Mouse (Mus musculus) midbrain, embryonic 15.5 days (tissue): ENCODE measurements at regions not wholly inside any gene's neighbourhood (a gene's known extent, or its start where the extent isn't known, plus 50 kb on each side); places are given as distances from the start of the nearest gene placed in this dataset.

Experiments
- ATAC-seq: fragments of 200-750 bp; cut with Nextera tagmentation; replicated peaks from 2 replicates; pipeline ENCODE4 v1.8.0; 2017; ENCODE audit warnings: moderate TSS enrichment
- H3K27ac ChIP-seq: fragments of 300-500 bp; sonication (generic); 2 replicates; pipeline ENCODE4 v1.5.1; 2015; ENCODE audit warnings: mild to moderate bottlenecking, inconsistent platforms
- H3K27me3 ChIP-seq: fragments of 300-500 bp; sonication (generic); replicated peaks from 2 replicates; pipeline ENCODE4 v1.6.1; 2015; ENCODE audit warnings: inconsistent platforms
- H3K36me3 ChIP-seq: fragments of 300-500 bp; sonication (generic); replicated peaks from 2 replicates; pipeline ENCODE4 v1.6.1; 2015; ENCODE audit warnings: inconsistent platforms
- H3K4me1 ChIP-seq: fragments of 300-500 bp; sonication (generic); 2 replicates; pipeline ENCODE4 v1.6.1; 2015; ENCODE audit warnings: inconsistent platforms
- H3K4me2 ChIP-seq: fragments of 300-500 bp; sonication (generic); 2 replicates; pipeline ENCODE4 v1.6.1; 2015; ENCODE audit warnings: inconsistent platforms, mild to moderate bottlenecking, moderate library complexity
- H3K4me3 ChIP-seq: fragments of 300-500 bp; sonication (generic); 2 replicates; pipeline ENCODE4 v1.5.1; 2015; ENCODE audit warnings: mild to moderate bottlenecking, inconsistent platforms
- H3K9ac ChIP-seq: fragments of 300-500 bp; sonication (generic); 2 replicates; pipeline ENCODE4 v1.6.1; 2015; ENCODE audit warnings: mild to moderate bottlenecking, inconsistent platforms
- H3K9me3 ChIP-seq: fragments of 300-500 bp; sonication (generic); 2 replicates; pipeline ENCODE4 v1.6.1; 2016; ENCODE audit warnings: inconsistent platforms
- WGBS: fragments of 180-500 bp; shearing (Covaris S2); methylation state at CpG from one replicate; pipeline ENCODE4 v1.1.7; 2015; ENCODE audit warnings: mixed read lengths; 5-methylcytosine and 5-hydroxymethylcytosine counted together

GRCm38 (mm10) chr2:45588248-45588647, 471.1 kb upstream of the Zeb2 start:
- Histone ChIP-seq H3K27me3 (no peaks in the 10 kb centered on the region), H3K4me2 (no peak overlapping the region), H3K27ac (no peak overlapping the region), H3K4me1 (no peaks in the 10 kb centered on the region), H3K36me3 (no peaks in the 10 kb centered on the region), H3K9me3 (no peaks in the 10 kb centered on the region), H3K9ac (no peak overlapping the region), H3K4me3 (no peak overlapping the region)
- 86% methylated on average over 2 of the region's 2 CpGs for WGBS
- ATAC-seq = no peak

DNA sequence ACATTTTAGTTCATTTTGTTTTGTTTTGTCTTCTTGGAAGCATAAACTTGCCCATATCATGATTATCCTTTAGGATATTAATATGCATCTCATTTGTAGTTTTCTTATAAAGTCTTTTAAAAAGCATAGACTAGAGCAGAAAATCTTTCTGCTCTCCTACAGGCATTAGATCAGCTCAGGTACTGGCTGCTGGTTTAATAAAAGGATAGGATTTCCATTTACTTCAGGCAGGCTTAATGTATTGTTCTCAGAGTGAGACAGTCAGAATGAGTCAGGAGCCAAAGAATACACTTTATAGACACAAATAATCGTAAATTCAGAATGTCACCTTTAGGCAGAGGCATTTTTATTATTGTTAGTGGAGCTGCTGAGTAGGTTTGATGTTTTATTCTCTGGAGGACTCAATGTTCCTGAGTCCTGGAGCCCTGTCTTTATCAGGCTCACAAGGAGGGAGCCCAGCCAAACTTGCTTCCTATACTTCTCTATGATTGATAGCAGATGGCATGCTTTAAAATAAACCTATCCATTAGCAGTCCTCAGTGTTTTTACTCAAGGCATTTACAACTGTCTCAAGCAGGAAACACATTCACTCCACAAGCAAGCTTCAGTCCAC, 469.5 kb upstream of the Zeb2 start:
- no peak for ATAC-seq
- Histone ChIP-seq H3K4me2 (no peak overlapping the region), H3K9ac (no peak overlapping the region), H3K4me3 (no peak overlapping the region), H3K27me3 (no peaks in the 10 kb centered on the region), H3K4me1 (no peaks in the 10 kb centered on the region), H3K9me3 (no peaks in the 10 kb centered on the region), H3K36me3 (no peaks in the 10 kb centered on the region), H3K27ac (no peak overlapping the region)
- 55% methylated on average over 1 of the region's 1 CpGs for WGBS

DNA sequence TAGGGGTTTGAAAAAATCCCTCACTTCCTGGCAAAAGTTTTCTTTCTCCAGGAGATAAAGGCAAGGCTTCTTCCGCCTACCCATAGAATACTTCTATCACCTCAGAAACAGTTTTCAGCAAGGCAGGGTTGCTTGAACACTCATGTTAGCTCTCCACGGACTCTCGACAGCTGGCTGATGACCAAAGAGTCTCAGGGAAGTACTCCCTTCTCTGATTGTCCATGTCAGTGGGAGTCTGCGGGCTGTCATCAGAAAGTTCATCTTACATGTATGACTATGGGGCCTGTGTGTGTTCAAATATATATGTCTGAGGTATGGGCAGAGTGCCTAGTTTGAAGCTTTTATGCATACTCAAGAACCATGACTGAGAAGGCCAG, 464.3 kb upstream of the Zeb2 start:
- no peaks in the 10 kb centered on the region for H3K27me3 ChIP-seq
- no peak overlapping the region for H3K4me3 ChIP-seq
- no peaks in the 10 kb centered on the region for H3K36me3 ChIP-seq
- H3K27ac ChIP-seq = no peak overlapping the region
- H3K9me3 ChIP-seq = no peaks in the 10 kb centered on the region
- H3K9ac ChIP-seq = no peak overlapping the region
- H3K4me1 ChIP-seq = no peaks in the 10 kb centered on the region
- no peak for ATAC-seq
- H3K4me2 ChIP-seq = no peak overlapping the region
- whole genome bisulfite sequencing = 88% methylated on average over 4 of the region's 4 CpGs

DNA sequence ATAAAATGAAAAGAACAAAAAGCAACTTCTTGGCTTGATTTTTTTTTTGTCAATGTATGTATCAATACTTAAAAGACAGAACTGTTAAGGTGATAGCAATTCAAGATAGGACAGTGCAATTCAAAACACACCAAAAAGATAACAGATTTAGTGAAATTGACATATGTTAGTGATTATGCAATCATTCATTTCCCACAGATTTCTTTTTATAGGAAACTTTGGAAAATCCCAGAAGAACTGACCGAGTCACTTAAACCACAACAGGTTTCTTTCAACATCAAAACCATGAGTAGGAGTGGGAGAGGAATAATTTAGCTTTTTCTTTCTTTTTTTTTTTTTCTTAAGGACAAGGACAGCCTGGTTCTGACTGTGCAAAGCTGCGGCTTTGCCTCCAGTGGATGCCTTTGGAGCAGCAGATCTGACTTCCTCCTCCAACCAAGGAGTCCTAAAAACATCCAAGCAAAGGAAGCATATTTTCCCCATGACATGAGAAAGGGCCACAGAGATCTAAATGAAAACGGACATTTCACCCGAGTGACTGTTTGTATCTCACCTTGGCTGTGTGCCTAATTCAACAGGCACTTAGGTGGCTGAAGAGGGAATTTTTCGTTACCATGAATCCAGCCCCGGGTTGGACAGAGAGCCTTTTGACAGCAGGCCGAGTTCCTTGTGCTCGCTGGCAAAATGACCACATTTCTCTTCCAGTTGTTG, 463.8 kb upstream of the Zeb2 start:
- WGBS = 70% methylated on average over 8 of the region's 8 CpGs
- no peak overlapping the region for H3K9ac ChIP-seq
- H3K9me3 ChIP-seq = no peaks in the 10 kb centered on the region
- H3K27ac ChIP-seq = no peak overlapping the region
- H3K4me1 ChIP-seq = no peaks in the 10 kb centered on the region
- H3K4me3 ChIP-seq = no peak overlapping the region
- no peaks in the 10 kb centered on the region for H3K36me3 ChIP-seq
- H3K4me2 ChIP-seq = no peak overlapping the region
- no peak for ATAC-seq
- H3K27me3 ChIP-seq = no peaks in the 10 kb centered on the region

DNA sequence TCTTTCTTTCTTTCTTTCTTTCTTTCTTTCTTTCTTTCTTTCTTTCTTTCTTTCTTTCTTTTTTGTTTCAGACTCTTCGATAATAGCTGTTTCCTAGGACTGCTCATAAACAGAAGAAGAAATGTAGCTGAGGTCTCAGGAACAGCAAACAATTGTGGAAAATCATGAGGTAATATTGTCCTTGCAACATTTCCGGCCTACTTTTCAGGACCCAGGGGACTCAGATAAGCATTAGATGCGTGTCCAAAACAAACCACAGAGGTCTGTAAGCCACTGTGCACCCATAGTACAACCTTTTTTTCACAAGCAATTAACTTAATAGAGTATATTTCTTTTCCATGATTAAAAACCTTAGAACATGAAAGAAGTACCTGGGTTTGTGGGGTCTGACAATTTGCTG, 455.7 kb upstream of the Zeb2 start:
- 88% methylated on average over 3 of the region's 3 CpGs for WGBS
- Histone ChIP-seq H3K4me1 (no peaks in the 10 kb centered on the region), H3K9ac (no peak overlapping the region), H3K27me3 (no peaks in the 10 kb centered on the region), H3K4me2 (no peak overlapping the region), H3K4me3 (no peak overlapping the region), H3K9me3 (no peaks in the 10 kb centered on the region), H3K36me3 (no peaks in the 10 kb centered on the region), H3K27ac (no peak overlapping the region)
- ATAC-seq = no peak

DNA sequence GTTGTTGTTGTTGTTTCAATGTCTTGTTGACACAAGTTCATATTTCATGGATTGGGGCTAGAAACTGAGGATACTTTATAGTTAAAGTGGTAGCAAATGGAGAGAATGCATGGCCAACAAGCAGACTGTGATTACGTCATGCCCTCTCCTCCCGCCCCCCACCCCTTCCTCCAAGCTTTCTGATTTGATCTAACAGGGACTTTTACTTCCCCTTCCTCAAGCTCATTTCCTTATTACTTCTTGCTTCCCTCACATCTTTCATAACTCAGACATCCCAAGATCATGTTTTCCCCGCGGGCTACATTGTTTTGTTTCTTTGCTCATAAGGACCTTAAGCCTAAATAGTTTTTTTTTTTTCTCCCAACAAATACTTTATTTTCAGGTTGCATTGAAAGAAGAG, 437.5 kb upstream of the Zeb2 start:
- Histone ChIP-seq H3K27me3 (no peaks in the 10 kb centered on the region), H3K9me3 (no peaks in the 10 kb centered on the region), H3K4me3 (no peak overlapping the region), H3K4me1 (no peaks in the 10 kb centered on the region), H3K9ac (no peak overlapping the region), H3K27ac (no peak overlapping the region), H3K4me2 (no peak overlapping the region), H3K36me3 (no peaks in the 10 kb centered on the region)
- 90% methylated on average over 4 of the region's 4 CpGs for WGBS
- ATAC-seq = no peak

GRCm38 (mm10) chr2:45541394-45541793, 424.2 kb upstream of the Zeb2 start:
- no peak overlapping the region for H3K4me2 ChIP-seq
- 94% methylated on average over 3 of the region's 3 CpGs for WGBS

DNA sequence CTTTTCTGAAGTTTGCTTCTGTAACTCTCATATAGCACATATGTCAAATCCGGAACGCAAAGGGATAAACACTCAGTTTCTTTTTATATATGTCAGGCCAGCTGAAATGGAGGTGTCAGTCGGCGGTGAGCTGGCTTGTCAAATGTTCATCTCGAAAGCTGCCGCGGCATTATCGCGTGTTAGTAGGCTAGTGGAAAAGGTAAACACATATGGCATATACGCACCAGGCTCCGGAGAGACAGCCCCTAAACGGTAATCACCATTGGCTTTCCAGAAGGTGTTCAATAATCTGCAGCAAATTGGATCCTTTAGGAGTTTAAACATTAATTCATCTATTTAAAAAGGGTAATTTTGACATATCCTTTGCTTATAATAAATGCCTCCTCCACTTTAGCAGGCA, 421.8 kb upstream of the Zeb2 start:
- Histone ChIP-seq H3K27me3 (no peaks in the 10 kb centered on the region), H3K36me3 (no peaks in the 10 kb centered on the region), H3K4me1 (no peaks in the 10 kb centered on the region), H3K4me3 (no peak overlapping the region), H3K9ac (no peak overlapping the region), H3K9me3 (no peaks in the 10 kb centered on the region), H3K27ac (no peak overlapping the region), H3K4me2 (no peak overlapping the region)
- 90% methylated on average over 12 of the region's 12 CpGs for WGBS
- no peak for ATAC-seq

More at GRCm38 (mm10) chr2:45541394-45541793, 424.2 kb upstream of the Zeb2 start:
- Histone ChIP-seq H3K27ac (no peak overlapping the region), H3K4me1 (no peaks in the 10 kb centered on the region), H3K36me3 (no peaks in the 10 kb centered on the region), H3K27me3 (no peaks in the 10 kb centered on the region), H3K9me3 (no peaks in the 10 kb centered on the region), H3K9ac (no peak overlapping the region), H3K4me3 (no peak overlapping the region)
- no peak for ATAC-seq

GRCm38 (mm10) chr2:45537722-45538121, 420.5 kb upstream of the Zeb2 start:
- no peaks in the 10 kb centered on the region for H3K9me3 ChIP-seq
- 92% methylated on average over 7 of the region's 7 CpGs for WGBS
- H3K27ac ChIP-seq = no peak overlapping the region
- no peak for ATAC-seq
- H3K9ac ChIP-seq = no peak overlapping the region
- no peaks in the 10 kb centered on the region for H3K36me3 ChIP-seq
- no peaks in the 10 kb centered on the region for H3K27me3 ChIP-seq
- H3K4me2 ChIP-seq = no peak overlapping the region
- no peaks in the 10 kb centered on the region for H3K4me1 ChIP-seq
- H3K4me3 ChIP-seq = no peak overlapping the region

DNA sequence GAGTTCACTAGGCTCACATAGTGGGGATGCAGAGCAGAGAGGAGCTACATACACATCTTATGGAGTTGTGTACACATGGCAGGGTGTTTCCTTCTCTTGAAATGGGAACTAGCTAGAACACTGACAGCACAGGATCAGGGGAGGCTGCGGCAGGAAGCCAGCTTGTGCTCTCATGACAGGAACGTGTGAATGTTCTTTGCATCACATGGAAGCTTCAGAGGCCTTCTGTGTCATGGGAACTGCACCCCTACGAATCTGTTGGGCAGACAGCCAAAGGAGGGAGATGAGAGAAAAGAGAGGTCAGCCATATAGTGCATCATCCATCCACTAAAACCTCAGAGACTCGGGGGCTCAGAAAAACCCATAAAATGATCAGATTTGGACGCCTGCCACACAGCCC, 417.6 kb upstream of the Zeb2 start:
- H3K36me3 ChIP-seq = no peaks in the 10 kb centered on the region
- H3K27ac ChIP-seq = no peak overlapping the region
- no peak for ATAC-seq
- H3K4me2 ChIP-seq = no peak overlapping the region
- H3K27me3 ChIP-seq = no peaks in the 10 kb centered on the region
- H3K4me3 ChIP-seq = no peak overlapping the region
- H3K4me1 ChIP-seq = no peaks in the 10 kb centered on the region
- WGBS = 75% methylated on average over 5 of the region's 5 CpGs
- H3K9me3 ChIP-seq = no peaks in the 10 kb centered on the region
- H3K9ac ChIP-seq = no peak overlapping the region

- Histone ChIP-seq H3K9me3 (no peaks in the 10 kb centered on the region), H3K9ac (no peak overlapping the region), H3K36me3 (no peaks in the 10 kb centered on the region), H3K4me2 (no peak overlapping the region), H3K4me3 (no peak overlapping the region), H3K27ac (no peak overlapping the region), H3K27me3 (no peaks in the 10 kb centered on the region), H3K4me1 (no peaks in the 10 kb centered on the region)
- ATAC-seq = no peak
- WGBS = 86% methylated on average over 5 of the region's 5 CpGs
Observed at GRCm38 (mm10) chr2:45522310-45522709, 405.1 kb upstream of the Zeb2 start.

DNA sequence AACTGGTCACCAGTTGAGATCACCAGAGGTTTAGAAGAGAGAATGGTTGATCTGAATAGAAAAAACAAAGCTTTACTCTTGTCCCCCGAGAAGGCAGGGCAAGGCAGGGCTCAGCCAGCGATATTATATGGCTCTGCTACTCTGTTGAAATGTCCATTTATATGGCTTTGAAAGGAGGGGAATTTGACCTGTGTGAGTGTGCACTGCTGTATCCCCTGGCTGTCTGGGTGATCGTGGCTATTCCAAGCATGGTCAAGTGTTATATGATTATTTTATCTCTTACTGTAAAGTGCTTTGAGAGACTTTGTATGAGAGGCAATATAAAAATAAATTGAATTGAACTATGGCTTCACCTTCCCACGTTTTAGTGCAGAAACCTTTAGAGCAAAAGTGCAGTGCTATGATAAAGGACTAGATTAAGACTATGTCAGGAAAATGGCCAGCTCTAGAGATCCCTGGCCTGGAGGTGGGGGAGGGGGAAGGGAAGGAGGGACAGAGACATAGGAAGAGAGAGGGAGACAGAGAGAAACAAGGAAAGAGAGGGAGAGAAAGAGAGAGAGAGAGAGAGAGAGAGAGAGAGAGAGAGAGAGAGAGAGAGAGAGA, 402.5 kb upstream of the Zeb2 start:
- no peaks in the 10 kb centered on the region for H3K9me3 ChIP-seq
- no peaks in the 10 kb centered on the region for H3K36me3 ChIP-seq
- no peaks in the 10 kb centered on the region for H3K4me1 ChIP-seq
- WGBS = 42% methylated on average over 4 of the region's 4 CpGs
- no peak overlapping the region for H3K9ac ChIP-seq
- H3K4me2 ChIP-seq = no peak overlapping the region
- H3K27me3 ChIP-seq = no peaks in the 10 kb centered on the region
- H3K27ac ChIP-seq = no peak overlapping the region
- H3K4me3 ChIP-seq = no peak overlapping the region
- ATAC-seq = no peak
